Mouse (Mus musculus): ENCODE results near the gene Rras. TPM values are rescaled to one million over a fixed set of nuclear protein-coding genes. Genes with fewer than 3 reads are reported as not detected.
A peak's percentile ranks its signal among the peaks of the same experiment; 100 is the strongest.
"Not testable (repeated sequence)": the region's sequence is repeated elsewhere in the genome, so short reads cannot be mapped to it uniquely, and the experiment has no call there.

The Rras gene
- total RNA-seq, 4 experiments from 2014 or later = 13.7 to 16.8 (median 15.2) TPM

DNA sequence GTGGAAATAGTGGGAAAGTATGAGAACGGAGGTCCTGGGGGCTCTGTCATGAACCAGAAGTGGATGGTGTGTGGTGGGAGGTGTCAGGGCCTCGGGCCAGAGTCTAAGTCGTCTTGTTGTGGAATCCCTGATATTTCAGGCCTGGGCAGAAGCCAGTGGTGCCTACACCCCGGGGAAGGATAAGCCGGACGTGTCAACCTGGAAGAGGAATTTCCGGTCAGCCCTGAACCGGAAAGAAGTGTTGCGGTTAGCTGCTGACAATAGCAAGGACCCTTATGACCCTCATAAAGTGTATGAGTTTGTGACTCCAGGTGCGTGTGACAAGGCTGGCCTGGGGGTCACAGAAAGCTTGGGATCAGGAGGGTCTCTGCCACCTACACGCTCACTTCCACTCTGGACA is 18.0 kb upstream of the Rras start:
- no peak for DNase-seq (ENCODE audit: low spot score in 2 of 2)

GRCm38 (mm10) chr7:45000539-45001114 is 17.1 kb upstream of the Rras start:
- DNase-seq (ENCODE audit: low spot score in 2 of 2) = no peak

GRCm38 (mm10) chr7:45002440-45002839 is 15.3 kb upstream of the Rras start:
- DNase-seq (ENCODE audit: low spot score in 2 of 2) = no peak

- DNase-seq (ENCODE audit: low spot score in 2 of 2) = no peak
Measured at GRCm38 (mm10) chr7:45004546-45004945, 13.2 kb upstream of the Rras start.

- DNase-seq (ENCODE audit: low spot score in 2 of 2) = no peak
Measured at GRCm38 (mm10) chr7:45005321-45005992, 12.3 kb upstream of the Rras start.

GRCm38 (mm10) chr7:45006503-45006902 is 11.3 kb upstream of the Rras start:
- no peak for DNase-seq (ENCODE audit: low spot score in 2 of 2)

- DNase-seq (ENCODE audit: low spot score in 2 of 2) = no peak
Measured at GRCm38 (mm10) chr7:45007141-45007540, 10.6 kb upstream of the Rras start.

- no peak for DNase-seq (ENCODE audit: low spot score in 2 of 2)
Measured at GRCm38 (mm10) chr7:45007846-45008245, 9.9 kb upstream of the Rras start.

- DNase-seq (ENCODE audit: low spot score in 2 of 2) = no peak
Measured at GRCm38 (mm10) chr7:45008411-45008810, 9.3 kb upstream of the Rras start.

GRCm38 (mm10) chr7:45012011-45012410 is 5.8 kb upstream of the Rras start:
- no peak for DNase-seq (ENCODE audit: low spot score in 2 of 2)

DNA sequence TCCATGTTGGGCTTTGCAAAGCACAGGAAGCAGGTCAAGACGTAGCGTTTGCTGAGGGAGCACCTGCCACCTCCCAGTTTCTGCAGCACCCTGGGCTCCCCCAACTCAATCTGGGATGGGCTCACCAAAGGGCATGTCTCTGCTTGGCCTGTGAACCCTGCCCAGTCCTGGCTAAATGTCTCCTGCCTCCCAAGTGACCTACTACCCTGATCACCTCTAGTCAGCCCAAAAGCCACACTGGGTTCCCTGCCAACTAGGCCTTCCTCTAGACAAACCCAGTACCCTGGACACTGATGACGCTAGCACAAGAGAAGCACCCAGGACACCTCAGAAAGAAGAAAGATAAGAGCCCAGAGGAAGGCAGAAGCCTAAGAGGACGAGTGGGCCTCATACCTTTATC is 4.9 kb upstream of the Rras start:
- DNase-seq (ENCODE audit: low spot score in 2 of 2) = no peak

- DNase-seq (ENCODE audit: low spot score in 2 of 2) = no peak
Measured at GRCm38 (mm10) chr7:45013366-45014095, 4.2 kb upstream of the Rras start.

GRCm38 (mm10) chr7:45014096-45014451 is 3.7 kb upstream of the Rras start:
- no peak for DNase-seq (ENCODE audit: low spot score in 2 of 2)

- DNase-seq (ENCODE audit: low spot score in 2 of 2) = no peak
Measured at GRCm38 (mm10) chr7:45015344-45015956, 2.3 kb upstream of the Rras start.

DNA sequence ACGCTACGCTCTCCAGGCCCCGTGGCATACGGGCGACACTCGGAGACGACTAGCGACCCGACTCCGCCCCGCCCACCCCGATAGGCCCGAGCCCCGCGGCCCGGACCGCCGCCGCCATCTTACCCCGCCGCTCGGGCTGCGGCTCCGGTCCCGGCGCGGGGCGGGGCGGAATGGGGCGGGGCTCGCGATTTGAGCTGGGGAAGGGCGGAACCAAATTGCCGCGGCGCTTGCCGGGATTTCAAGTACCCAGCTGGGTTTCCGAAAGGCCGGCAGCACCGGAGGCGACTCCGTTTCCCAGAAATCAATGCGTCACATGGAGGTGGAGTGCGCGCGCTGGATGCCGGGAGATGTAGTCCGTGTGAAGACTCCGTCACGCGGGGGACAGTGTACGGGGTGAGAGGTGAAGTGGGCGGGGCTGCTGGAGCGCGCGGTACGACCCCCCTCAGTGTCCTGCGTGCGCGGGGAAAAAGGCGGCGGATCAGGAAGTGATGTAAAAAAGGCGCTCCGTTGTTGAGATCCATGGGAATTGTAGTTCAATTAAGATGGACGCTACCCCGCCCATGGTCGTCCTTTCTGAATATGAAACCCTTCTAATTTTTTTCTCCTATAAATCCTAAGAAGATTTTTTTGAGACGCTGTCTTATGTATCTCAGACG is 1.7 kb upstream of the Rras start, which contains the start of gene Scaf1:
Gene Scaf1 (minus strand): TSS at position 407 of the 656 bp plus-strand sequence.
- peak; percentile 100 for DNase-seq (ENCODE audit: low spot score in 2 of 2)

DNA sequence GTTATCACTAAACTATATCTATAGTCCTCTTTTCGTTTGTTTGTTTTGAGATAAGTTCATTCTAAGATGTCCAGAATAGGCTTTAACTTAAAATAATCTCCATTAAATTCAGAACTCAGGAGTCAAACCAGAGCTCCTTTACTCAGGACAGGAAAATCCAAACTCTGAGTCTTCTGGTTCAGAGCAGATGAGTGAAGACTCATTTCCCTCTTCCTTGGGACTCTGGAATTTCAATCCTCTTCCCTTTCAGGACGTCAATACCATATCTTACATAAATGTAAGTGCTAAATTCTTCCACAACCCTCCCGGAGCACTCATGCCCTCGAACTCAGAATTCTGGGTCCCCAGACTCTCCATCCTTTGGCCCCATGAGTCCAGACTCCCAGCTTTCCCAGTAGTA is 1.0 kb upstream of the Rras start:
- DNase-seq (ENCODE audit: low spot score in 2 of 2) = no peak

GRCm38 (mm10) chr7:45019031-45019571 is 1.3 kb downstream of the Rras start:
- DNase-seq (ENCODE audit: low spot score in 2 of 2) = no peak

DNA sequence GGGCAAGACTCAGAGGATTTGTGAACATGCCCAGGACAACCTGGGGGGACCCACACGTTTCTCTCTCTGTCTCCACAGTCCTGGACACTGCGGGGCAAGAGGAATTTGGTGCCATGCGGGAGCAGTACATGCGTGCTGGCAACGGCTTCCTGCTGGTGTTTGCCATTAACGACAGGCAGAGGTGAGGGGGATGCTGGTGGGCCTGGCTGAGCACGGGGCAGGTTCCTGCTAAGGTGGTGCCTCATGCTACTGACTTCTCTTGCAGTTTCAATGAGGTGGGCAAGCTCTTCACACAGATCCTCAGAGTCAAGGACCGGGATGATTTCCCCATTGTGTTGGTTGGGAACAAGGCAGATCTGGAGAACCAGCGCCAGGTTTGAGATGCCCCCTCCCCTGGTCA is 2.5 kb downstream of the Rras start:
- DNase-seq (ENCODE audit: low spot score in 2 of 2) = no peak

DNA sequence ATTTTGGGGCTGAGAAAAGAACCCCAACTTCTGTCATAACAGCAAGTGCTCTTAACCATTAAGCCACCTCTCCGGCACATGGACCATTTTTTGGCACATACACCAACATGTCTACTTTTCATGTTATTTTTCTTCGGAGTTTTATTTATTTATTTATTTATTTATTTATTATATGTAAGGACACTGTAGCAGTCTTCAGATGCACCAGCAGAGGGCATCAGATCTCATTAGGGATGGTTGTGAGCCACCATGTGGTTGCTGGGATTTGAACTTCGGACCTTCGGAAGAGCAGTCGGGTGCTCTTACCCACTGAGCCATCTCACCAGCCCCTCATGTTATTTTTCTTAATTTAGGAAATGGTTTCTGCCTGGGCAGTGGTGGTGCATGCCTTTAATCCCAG is 6.0 kb downstream of the Rras start:
- DNase-seq (ENCODE audit: low spot score in 2 of 2) = not testable (repeated sequence)

DNA sequence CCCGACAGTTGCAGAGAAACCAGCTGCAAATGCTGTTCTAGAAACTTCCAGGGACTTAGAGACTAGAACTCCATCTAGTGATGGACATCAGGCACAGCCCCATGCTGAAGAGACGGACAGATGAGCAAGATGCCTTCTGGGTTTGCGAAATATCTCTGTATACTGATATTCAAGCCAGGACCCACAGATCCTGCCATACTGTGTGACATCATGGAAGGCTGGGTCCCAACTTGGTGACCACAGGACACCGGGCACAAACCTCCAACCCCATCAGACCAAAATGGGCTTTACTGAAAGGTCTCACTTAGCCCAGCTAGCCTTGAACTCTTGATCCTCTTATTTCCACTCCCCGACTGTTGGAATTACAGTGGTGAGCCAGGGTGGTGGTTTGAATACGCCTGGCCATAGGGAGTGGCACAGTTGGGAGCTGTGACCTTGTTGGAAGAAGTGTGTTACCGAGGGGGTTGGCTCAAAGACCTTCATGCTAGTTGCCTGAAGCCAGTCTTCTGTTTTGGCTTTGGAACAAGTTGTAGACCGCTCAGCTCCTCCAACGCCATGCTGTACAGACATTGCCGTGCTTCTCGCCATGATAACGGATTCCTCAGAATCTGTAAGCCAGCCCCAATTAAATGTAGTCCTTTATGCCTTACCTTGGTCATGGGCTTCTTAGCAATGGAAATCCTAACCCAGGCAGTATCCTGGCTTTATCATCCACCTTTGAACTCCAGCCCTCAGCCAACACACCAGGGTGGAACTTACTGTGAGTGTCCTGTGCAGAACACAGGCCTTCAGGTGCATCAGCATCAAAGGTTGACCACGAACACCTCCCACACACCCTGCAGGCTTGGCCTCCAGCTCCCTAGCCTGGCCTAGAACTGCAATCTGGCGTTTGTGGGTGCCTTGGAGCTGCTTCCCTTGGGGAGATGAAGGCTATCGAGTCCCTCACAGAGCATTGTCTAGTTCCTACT is 6.8 kb downstream of the Rras start:
- no peak for DNase-seq (ENCODE audit: low spot score in 2 of 2)
